ENCODE assay signal across 8 mouse cellular contexts in genomic region chr16:75767250-75768002, GRCm38 (mm10). TPM values are rescaled to one million over a fixed set of nuclear protein-coding genes. Genes with fewer than 3 reads are reported as not detected.
A peak's percentile ranks its signal among the peaks of the same experiment; 100 is the strongest.
DNase-seq lines count a peak whose midpoint lies in the region; ATAC-seq and TF ChIP-seq lines count a peak whose summit lies in the region.

No protein-coding gene starts in this region.

- peak; percentile 12 for DNase-seq in adrenal gland, postnatal 10 days
- DNase-seq in adrenal gland, postnatal 4 days (ENCODE audit: low spot score in 2 of 2), result no peak
- peak; percentile 49 for DNase-seq in CH12.LX (ENCODE audit: extremely low read depth)
- no peak for DNase-seq in embryonic facial prominence, embryonic 10.5 days (ENCODE audit: low spot score)
- no peak for DNase-seq in hindbrain, embryonic 11.5 days (ENCODE audit: low spot score)
- DNase-seq in urinary bladder, adult 2 months (ENCODE audit: low spot score), result no peak

- TF ChIP-seq RAD21 in CH12.LX (IDR thresholded peaks at IDR 0.05; ENCODE audit: low read depth, low read length), result no peak

- in situ Hi-C loops in CH12.LX (cut with MboI; ENCODE audit: low pct_ligation_motif_present, low pct_unique_long_range_greater_than_20kb, low sequenced_read_pairs), result loop anchor here (10.0 to 25.0 kb wide), 2 partner anchors 147 to 1245 kb away; partner anchors contain the start of gene Usp25

- H3K4me1 ChIP-seq in CH12.LX (ENCODE audit: control insufficient read depth in 1 of 2, insufficient read depth in 2 of 2), result peaks cover 0 to 35% of the 10 kb centered on the region in 2 experiments; a peak in 3 of 4 replicates
- H3K4me1 ChIP-seq in embryonic facial prominence, embryonic 10.5 days, result peaks cover 9% of the 10 kb centered on the region
- no peaks in the 10 kb centered on the region for H3K4me1 ChIP-seq in hindbrain, embryonic 11.5 days (replicated peaks; ENCODE audit: control insufficient read depth, insufficient read depth, low read length)
- H3K4me1 ChIP-seq in limb, embryonic 15.5 days, result peaks cover 7% of the 10 kb centered on the region; the same call in 1 of the 2 replicates
- H3K4me1 ChIP-seq in neural tube, embryonic 15.5 days, result peaks cover 21% of the 10 kb centered on the region

- H3K9me3 ChIP-seq in CH12.LX (replicated peaks; ENCODE audit: low read length), result no peaks in the 10 kb centered on the region
- no peaks in the 10 kb centered on the region; the same call in 1 of the 2 replicates for H3K9me3 ChIP-seq in embryonic facial prominence, embryonic 10.5 days
- H3K9me3 ChIP-seq in hindbrain, embryonic 11.5 days (ENCODE audit: control insufficient read depth, low read length), result no peaks in the 10 kb centered on the region
- H3K9me3 ChIP-seq in limb, embryonic 15.5 days, result no peaks in the 10 kb centered on the region
- no peaks in the 10 kb centered on the region for H3K9me3 ChIP-seq in neural tube, embryonic 15.5 days (replicated peaks)

- peaks cover 33% of the 10 kb centered on the region for H3K79me2 ChIP-seq in CH12.LX (replicated peaks; ENCODE audit: control insufficient read depth, extremely low read depth, insufficient read depth, poor library complexity, severe bottlenecking)

- H3K4me2 ChIP-seq in CH12.LX (ENCODE audit: insufficient read depth, low read depth, poor library complexity, severe bottlenecking), result peak overlapping the region; percentile 58
- H3K4me2 ChIP-seq in hindbrain, embryonic 11.5 days (replicated peaks; ENCODE audit: low read depth, low read length), result peak overlapping the region; percentile 48
- peak overlapping the region; percentile 54 for H3K4me2 ChIP-seq in limb, embryonic 15.5 days
- H3K4me2 ChIP-seq in neural tube, embryonic 15.5 days, result peak overlapping the region; percentile 78

- ATAC-seq in hindbrain, embryonic 11.5 days (ENCODE audit: low FRiP score), result peak; percentile 73
- ATAC-seq in limb, embryonic 15.5 days (ENCODE audit: insufficient number of reproducible peaks, low FRiP score, low TSS enrichment, low read depth), result 0 out of 2 replicates have a peak, but pooled peaks have one; percentile 45
- peak; percentile 75 for ATAC-seq in neural tube, embryonic 15.5 days (ENCODE audit: low FRiP score)

- TF ChIP-seq CTCF in CH12.LX (conservative IDR thresholded peaks at IDR 0.05 in 1 of 2, IDR thresholded peaks at IDR 0.05 in 1 of 2; ENCODE audit: low read depth in 2 of 2, low read length in 2 of 2), result no peak

- TF ChIP-seq EP300 in CH12.LX (IDR thresholded peaks at IDR 0.05; ENCODE audit: low read length), result no peak

- H3K27me3 ChIP-seq in CH12.LX (replicated peaks), result no peaks in the 10 kb centered on the region
- H3K27me3 ChIP-seq in embryonic facial prominence, embryonic 10.5 days (replicated peaks; ENCODE audit: low read depth, poor library complexity, severe bottlenecking), result no peaks in the 10 kb centered on the region
- H3K27me3 ChIP-seq in hindbrain, embryonic 11.5 days (ENCODE audit: control insufficient read depth, insufficient read depth, low read length), result no peaks in the 10 kb centered on the region
- no peaks in the 10 kb centered on the region for H3K27me3 ChIP-seq in limb, embryonic 15.5 days
- H3K27me3 ChIP-seq in neural tube, embryonic 15.5 days (replicated peaks), result no peaks in the 10 kb centered on the region

- TF ChIP-seq POLR2A in CH12.LX (IDR thresholded peaks at IDR 0.05; ENCODE audit: low read depth, low read length), result peak; percentile 58; the same call in 1 of the 2 replicates

- peak overlapping the region; percentile 48; the same call in 1 of the 2 replicates for H3K27ac ChIP-seq in CH12.LX (ENCODE audit: insufficient read depth, low read depth)
- peak overlapping the region; percentile 85 for H3K27ac ChIP-seq in embryonic facial prominence, embryonic 10.5 days (replicated peaks)
- H3K27ac ChIP-seq in hindbrain, embryonic 11.5 days (ENCODE audit: low read depth, low read length), result no peak overlapping the region; the same call in 1 of the 2 replicates
- peak overlapping the region; percentile 77 for H3K27ac ChIP-seq in limb, embryonic 15.5 days
- peak overlapping the region; percentile 84 for H3K27ac ChIP-seq in neural tube, embryonic 15.5 days (replicated peaks)

- peak overlapping the region; percentile 64 to 82 (median 69) for H3K4me3 ChIP-seq in CH12.LX (replicated peaks in 1 of 3; ENCODE audit: low read depth in 2 of 3, low read length in 2 of 3, poor library complexity in 1 of 3)
- peak overlapping the region; percentile 71 for H3K4me3 ChIP-seq in embryonic facial prominence, embryonic 10.5 days
- H3K4me3 ChIP-seq in hindbrain, embryonic 11.5 days (ENCODE audit: low read depth, low read length), result peak overlapping the region; percentile 49
- H3K4me3 ChIP-seq in limb, embryonic 15.5 days, result peak overlapping the region; percentile 72
- peak overlapping the region; percentile 77 for H3K4me3 ChIP-seq in neural tube, embryonic 15.5 days (replicated peaks)

- 22% methylated on average over 21 of the region's 21 CpGs for WGBS in embryonic facial prominence, embryonic 10.5 days
- WGBS in hindbrain, embryonic 11.5 days, result 22% methylated on average over 21 of the region's 21 CpGs
- WGBS in limb, embryonic 15.5 days, result 18% methylated on average over 21 of the region's 21 CpGs
- WGBS in neural tube, embryonic 15.5 days, result 19% methylated on average over 21 of the region's 21 CpGs

- H3K36me3 ChIP-seq in CH12.LX (replicated peaks in 1 of 2; ENCODE audit: control insufficient read depth in 1 of 2, insufficient read depth in 1 of 2, low read length in 1 of 2), result peaks cover 14 to 23% of the 10 kb centered on the region in 2 experiments
- H3K36me3 ChIP-seq in embryonic facial prominence, embryonic 10.5 days (replicated peaks), result peaks cover 26% of the 10 kb centered on the region
- no peaks in the 10 kb centered on the region for H3K36me3 ChIP-seq in hindbrain, embryonic 11.5 days (ENCODE audit: control insufficient read depth, insufficient read depth, low read length)
- peaks cover 20% of the 10 kb centered on the region for H3K36me3 ChIP-seq in limb, embryonic 15.5 days
- peaks cover 21% of the 10 kb centered on the region for H3K36me3 ChIP-seq in neural tube, embryonic 15.5 days

- H3K9ac ChIP-seq in CH12.LX (ENCODE audit: insufficient read depth, low read depth), result peak overlapping the region; percentile 75
- H3K9ac ChIP-seq in hindbrain, embryonic 11.5 days (ENCODE audit: low read depth, low read length), result peak overlapping the region; percentile 71; the same call in 1 of the 2 replicates
- H3K9ac ChIP-seq in limb, embryonic 15.5 days, result 0 out of 2 replicates have a peak overlapping the region, but pooled peaks have one; percentile 8
- peak overlapping the region; percentile 73 for H3K9ac ChIP-seq in neural tube, embryonic 15.5 days (replicated peaks)

- dilution Hi-C loops in CH12.LX (cut with MboI; ENCODE audit: extremely low pct_ligation_motif_present, extremely low pct_unique_long_range_greater_than_20kb, low sequenced_read_pairs), result no loop called here

TF ChIP-seq in CH12.LX, 34 proteins besides CTCF, POLR2A, EP300 and RAD21 (continues in another document):
- no peak for TF ChIP-seq ZC3H11A (IDR thresholded peaks at IDR 0.05; ENCODE audit: low read depth, low read length)
- TF ChIP-seq NELFE (IDR thresholded peaks at IDR 0.05; ENCODE audit: low read depth, low read length), result peak; percentile 86
- TF ChIP-seq MYC (IDR thresholded peaks at IDR 0.05; ENCODE audit: low read depth, low read length), result no peak; the same call in 1 of the 2 replicates
- no peak for TF ChIP-seq GABPA (IDR thresholded peaks at IDR 0.05; ENCODE audit: insufficient replicate concordance, low read depth, low read length)
- TF ChIP-seq POLR2AphosphoS2 (IDR thresholded peaks at IDR 0.05; ENCODE audit: low read depth, low read length), result no peak
- peak; percentile 55; the same call in 1 of the 2 replicates for TF ChIP-seq TCF12 (IDR thresholded peaks at IDR 0.05; ENCODE audit: low read depth, low read length)
- TF ChIP-seq KAT2A (IDR thresholded peaks at IDR 0.05; ENCODE audit: insufficient replicate concordance, low read length), result no peak
- no peak for TF ChIP-seq CHD2 (IDR thresholded peaks at IDR 0.05; ENCODE audit: low read length)
- TF ChIP-seq USF2 (conservative IDR thresholded peaks at IDR 0.05; ENCODE audit: low read depth, low read length), result no peak
- TF ChIP-seq MAX (IDR thresholded peaks at IDR 0.05; ENCODE audit: low read length), result peak; percentile 44; the same call in 1 of the 2 replicates
- no peak for TF ChIP-seq MEF2A (IDR thresholded peaks at IDR 0.05; ENCODE audit: borderline replicate concordance, low read depth, low read length)
- TF ChIP-seq JUN (IDR thresholded peaks at IDR 0.05; ENCODE audit: insufficient read depth, low read depth, low read length), result no peak
- no peak for TF ChIP-seq MAFK (IDR thresholded peaks at IDR 0.05; ENCODE audit: insufficient replicate concordance, low read length)
- TF ChIP-seq MAZ (IDR thresholded peaks at IDR 0.05; ENCODE audit: low read depth, low read length), result no peak
- TF ChIP-seq HCFC1 (IDR thresholded peaks at IDR 0.05; ENCODE audit: low read depth, low read length), result no peak
- TF ChIP-seq E2F4 (IDR thresholded peaks at IDR 0.05; ENCODE audit: insufficient replicate concordance, low read depth, low read length), result no peak
- no peak for TF ChIP-seq RCOR1 (conservative IDR thresholded peaks at IDR 0.05; ENCODE audit: low read depth, low read length)
- no peak for TF ChIP-seq SMC3 (IDR thresholded peaks at IDR 0.05; ENCODE audit: low read depth, low read length)
- TF ChIP-seq USF1 (IDR thresholded peaks at IDR 0.05; ENCODE audit: low read depth, low read length), result no peak
- TF ChIP-seq ZNF384 (IDR thresholded peaks at IDR 0.05; ENCODE audit: low read depth, low read length), result no peak
- peak; percentile 75 for TF ChIP-seq ELF1 (IDR thresholded peaks at IDR 0.05; ENCODE audit: low read depth, low read length)
- 0 out of 2 replicates have a peak, but pooled peaks have one; percentile 9 for TF ChIP-seq IRF4 (IDR thresholded peaks at IDR 0.05; ENCODE audit: low read depth, low read length)
- peak; percentile 13 for TF ChIP-seq BHLHE40 (IDR thresholded peaks at IDR 0.05; ENCODE audit: low read depth, low read length)

RNA-seq across cellular contexts. Expression of gene Hspa13, which starts 0.5 kb away (rescaled TPM):
- 10 to 100 TPM; 29.4 to 35.9 TPM for total RNA-seq in adrenal gland, postnatal 10 days (2021)
- 10 to 100 TPM; 43.4 to 44.4 TPM for total RNA-seq in adrenal gland, postnatal 4 days (2021)
- total RNA-seq in CH12.LX (2012; rRNA removed), result 30.6 and 36.8 TPM in 2 replicates
- total RNA-seq in CH12.LX (2014; rRNA removed), result 38.9 and 45.9 TPM in 2 replicates
- 20.4 and 21.3 TPM in 2 replicates for polyA plus RNA-seq in CH12.LX (2012; ENCODE audit: insufficient read length, low read depth)
- 25.7 and 26.6 TPM in 2 replicates for polyA plus RNA-seq in embryonic facial prominence, embryonic 10.5 days (2016; fragmentation: Nextera tagmentation; extraction: Ambion mirVana)
- 40.4 and 44.6 TPM in 2 replicates for polyA plus RNA-seq in hindbrain, embryonic 11.5 days (2014; fragmentation: Nextera tagmentation; extraction: Ambion mirVana)
- polyA plus RNA-seq in limb, embryonic 15.5 days (2015; fragmentation: Nextera tagmentation; extraction: Ambion mirVana), result 34.5 and 36.1 TPM in 2 replicates
- polyA plus RNA-seq in neural tube, embryonic 15.5 days (2015; fragmentation: Nextera tagmentation; extraction: Ambion mirVana), result 34.9 and 37.5 TPM in 2 replicates
- 14.3 and 15.2 TPM in 2 replicates for polyA plus RNA-seq in urinary bladder, adult 2 months (2012; rRNA removed)

Comparison
In these comparisons a context has a peak if more than half of its experiments do, and no peak if none do; other contexts are left out.
1. DNase-seq: peak in adrenal gland, postnatal 10 days (single experiment) and CH12.LX (single experiment); none in adrenal gland, postnatal 4 days (0 of 2), embryonic facial prominence, embryonic 10.5 days (single experiment), hindbrain, embryonic 11.5 days (single experiment) and urinary bladder, adult 2 months (single experiment).
2. H3K9ac ChIP-seq: peak in every context shown above with its lines; median percentile 75 in CH12.LX; 73 in neural tube, embryonic 15.5 days; 71 in hindbrain, embryonic 11.5 days; 8 in limb, embryonic 15.5 days.
3. Peak in every context shown above with its lines, with median percentiles within 50 percentile points of each other: H3K4me2 ChIP-seq, H3K4me3 ChIP-seq and ATAC-seq.